Mouse (Mus musculus) hindbrain, embryonic 16.5 days (tissue): ENCODE measurements around the gene Pon2. TPM values are rescaled to one million over a fixed set of nuclear protein-coding genes. Genes with fewer than 3 reads are reported as not detected.

Experiments
- ATAC-seq: fragments of 200-750 bp; cut with Nextera tagmentation; 2 replicates; pipeline ENCODE4 v1.8.0; 2017; ENCODE audit warnings: moderate TSS enrichment, moderate library complexity
- H3K27ac ChIP-seq: fragments of 300-500 bp; sonication (generic); 2 replicates; pipeline ENCODE4 v1.5.1; 2014; ENCODE audit warnings: low read depth, mild to moderate bottlenecking, control low read depth, low read length, moderate library complexity
- H3K27me3 ChIP-seq: fragments of 300-500 bp; sonication (generic); replicated peaks from 2 replicates; pipeline ENCODE4 v1.6.1; 2014; ENCODE audit warnings: low read length; ENCODE audit not compliant: control insufficient read depth, insufficient read depth
- H3K36me3 ChIP-seq: fragments of 300-500 bp; sonication (generic); 2 replicates; pipeline ENCODE4 v1.6.1; 2014; ENCODE audit warnings: mild to moderate bottlenecking, low read length, moderate library complexity, mixed read lengths; ENCODE audit not compliant: control insufficient read depth, insufficient read depth
- H3K4me1 ChIP-seq: fragments of 300-500 bp; sonication (generic); 2 replicates; pipeline ENCODE4 v1.6.1; 2014; ENCODE audit warnings: low read depth, low read length; ENCODE audit not compliant: control insufficient read depth, insufficient read depth
- H3K4me2 ChIP-seq: fragments of 300-500 bp; sonication (generic); 2 replicates; pipeline ENCODE4 v1.6.1; 2014; ENCODE audit warnings: mild to moderate bottlenecking, low read length, control low read depth, moderate library complexity
- H3K4me3 ChIP-seq: fragments of 300-500 bp; sonication (generic); 2 replicates; pipeline ENCODE4 v1.5.1; 2014; ENCODE audit warnings: mild to moderate bottlenecking, low read length, control low read depth, moderate library complexity
- H3K9ac ChIP-seq: fragments of 300-500 bp; sonication (generic); 2 replicates; pipeline ENCODE4 v1.6.1; 2014; ENCODE audit warnings: low read depth, mild to moderate bottlenecking, control low read depth, low read length, moderate library complexity
- H3K9me3 ChIP-seq: fragments of 300-500 bp; sonication (generic); 2 replicates; pipeline ENCODE4 v1.6.1; 2014; ENCODE audit warnings: mild to moderate bottlenecking, low read length, moderate library complexity; ENCODE audit not compliant: control insufficient read depth
- WGBS: fragments of 180-500 bp; shearing (Covaris S2); extraction: QIAGEN DNeasy Blood & Tissue Kit; methylation state at CpG from one replicate; pipeline ENCODE4 v1.1.7; 2014; 5-methylcytosine and 5-hydroxymethylcytosine counted together
- polyA plus RNA-seq: library from polyadenylated mRNA; unstranded; fragments of >200 nt; fragmentation: Nextera tagmentation; extraction: Ambion mirVana; gene quantifications from 2 replicates; pipeline ENCODE4 v1.2.1, GENCODE M21; 2015

The Pon2 gene
- polyA plus RNA-seq, 1 experiment from 2014 or later: 41.3 TPM

DNA sequence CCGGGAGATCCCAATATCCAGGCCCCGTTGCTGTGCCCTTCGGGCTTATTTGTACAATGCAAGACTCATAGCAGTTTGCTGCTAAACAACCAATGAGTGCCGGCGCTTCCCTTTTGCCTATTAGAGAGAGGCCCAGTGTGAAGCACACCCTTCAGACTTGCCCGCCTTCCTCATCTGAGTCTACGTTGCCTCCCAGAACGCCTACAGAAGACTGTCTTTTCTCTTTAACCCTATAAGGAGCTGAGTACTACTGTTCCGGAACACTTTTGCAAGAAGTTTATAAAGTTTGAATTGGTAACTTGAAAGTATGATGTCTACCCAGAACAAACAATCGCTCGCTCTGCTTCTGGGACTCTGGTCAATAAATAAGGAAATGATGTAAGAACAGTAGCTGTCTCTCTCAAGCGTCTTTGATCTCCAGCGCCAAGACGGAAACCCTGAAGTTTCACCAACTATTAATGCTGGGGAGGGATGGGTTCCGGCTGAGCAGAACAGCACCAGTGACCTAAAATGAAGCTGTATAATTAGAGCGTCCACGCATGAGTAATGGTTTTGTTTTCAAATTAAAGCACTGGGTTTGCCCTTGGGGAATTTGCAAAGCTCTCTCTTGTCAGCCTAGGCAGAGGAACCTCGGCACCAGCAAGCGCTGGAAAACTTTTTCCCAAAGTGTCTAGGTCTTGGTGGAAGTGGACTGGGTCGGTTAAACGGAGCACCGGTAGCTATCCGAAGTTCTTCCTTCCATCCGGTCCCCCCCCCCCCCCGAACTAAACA lies 749 bp downstream of the Pon2 start:
- no peaks in the 10 kb centered on the region; the same call in none of the 2 replicates for H3K27me3 ChIP-seq

GRCm38 (mm10) chr6:5296067-5296466 lies 2.2 kb downstream of the Pon2 start:
- H3K9me3 ChIP-seq: no peaks in the 10 kb centered on the region
- WGBS: 96% methylated on average over 7 of the region's 7 CpGs
- H3K9ac ChIP-seq: no peak overlapping the region
- H3K27me3 ChIP-seq: no peaks in the 10 kb centered on the region; the same call in none of the 2 replicates
- no peak overlapping the region for H3K4me3 ChIP-seq
- no peaks in the 10 kb centered on the region for H3K36me3 ChIP-seq
- H3K4me2 ChIP-seq: no peak overlapping the region
- no peak for ATAC-seq
- H3K27ac ChIP-seq: no peak overlapping the region
- H3K4me1 ChIP-seq: peaks cover 5% of the 10 kb centered on the region

More for the DNA sequence above, 749 bp downstream of the Pon2 start:
- 3% methylated on average over 25 of the region's 25 CpGs for WGBS
- Histone ChIP-seq H3K9me3 (no peaks in the 10 kb centered on the region), H3K9ac (peak overlapping the region; percentile 77), H3K4me3 (peak overlapping the region; percentile 72), H3K4me1 (peaks cover 5% of the 10 kb centered on the region), H3K4me2 (peak overlapping the region; percentile 100), H3K36me3 (no peaks in the 10 kb centered on the region), H3K27ac (peak overlapping the region; percentile 77)
- peak; percentile 70 for ATAC-seq

GRCm38 (mm10) chr6:5294659-5295449 lies 3.4 kb downstream of the Pon2 start:
- Histone ChIP-seq H3K4me2 (no peak overlapping the region), H3K4me3 (no peak overlapping the region), H3K4me1 (peaks cover 5% of the 10 kb centered on the region), H3K9me3 (no peaks in the 10 kb centered on the region), H3K36me3 (no peaks in the 10 kb centered on the region), H3K27me3 (no peaks in the 10 kb centered on the region; the same call in none of the 2 replicates), H3K9ac (no peak overlapping the region), H3K27ac (no peak overlapping the region)
- 96% methylated on average over 16 of the region's 16 CpGs for WGBS
- ATAC-seq: no peak

DNA sequence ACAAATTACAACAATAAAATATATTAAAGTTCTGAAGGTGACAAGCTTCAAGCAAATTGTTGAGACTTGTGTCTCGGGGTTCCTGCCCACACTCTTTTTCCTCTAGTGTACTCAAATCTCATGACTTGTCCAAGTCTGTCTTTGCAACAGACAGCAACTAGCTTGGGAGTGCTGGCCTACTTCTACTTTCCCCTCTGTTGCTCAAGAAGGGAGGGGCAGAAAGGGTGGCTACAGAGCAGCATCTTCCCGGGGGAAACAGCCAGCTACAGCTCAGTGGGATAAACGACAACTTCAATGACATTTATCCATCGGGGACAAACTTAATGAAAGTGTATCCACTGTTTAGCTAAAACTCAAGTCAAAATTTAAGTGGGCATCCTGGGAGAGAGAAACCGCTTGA lies 5.4 kb downstream of the Pon2 start:
- no peaks in the 10 kb centered on the region; the same call in none of the 2 replicates for H3K27me3 ChIP-seq
- peaks cover 5% of the 10 kb centered on the region for H3K4me1 ChIP-seq
- no peak overlapping the region for H3K4me2 ChIP-seq
- no peak overlapping the region for H3K4me3 ChIP-seq
- no peaks in the 10 kb centered on the region for H3K36me3 ChIP-seq
- H3K9ac ChIP-seq: no peak overlapping the region
- H3K27ac ChIP-seq: no peak overlapping the region
- 80% methylated on average over 5 of the region's 5 CpGs for WGBS
- H3K9me3 ChIP-seq: no peaks in the 10 kb centered on the region
- no peak for ATAC-seq

DNA sequence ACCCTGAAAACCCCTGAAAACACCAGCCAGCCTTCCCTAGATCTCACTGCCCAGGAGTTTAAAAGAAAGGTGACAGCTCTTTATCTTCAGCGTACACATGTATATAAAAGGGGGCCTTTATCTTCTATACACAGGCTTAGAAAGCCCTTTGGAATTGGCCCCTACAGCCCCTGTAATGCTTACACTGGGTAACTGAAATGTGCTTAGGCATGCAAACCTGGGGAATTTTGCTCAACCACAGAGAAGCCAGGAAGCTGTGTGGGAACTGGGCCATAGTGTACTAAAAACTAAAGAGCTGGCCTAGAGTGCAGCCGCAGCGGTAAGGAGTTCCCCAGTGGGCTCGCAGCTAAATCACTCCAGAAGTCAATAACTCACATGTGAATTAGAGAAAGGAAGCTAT lies 6.8 kb downstream of the Pon2 start:
- no peaks in the 10 kb centered on the region for H3K27me3 ChIP-seq
- 67% methylated on average over 4 of the region's 4 CpGs for WGBS
- H3K36me3 ChIP-seq: no peaks in the 10 kb centered on the region
- H3K27ac ChIP-seq: no peak overlapping the region
- H3K4me3 ChIP-seq: no peak overlapping the region
- no peaks in the 10 kb centered on the region for H3K4me1 ChIP-seq
- H3K4me2 ChIP-seq: no peak overlapping the region
- no peaks in the 10 kb centered on the region for H3K9me3 ChIP-seq
- H3K9ac ChIP-seq: no peak overlapping the region
- ATAC-seq: no peak

DNA sequence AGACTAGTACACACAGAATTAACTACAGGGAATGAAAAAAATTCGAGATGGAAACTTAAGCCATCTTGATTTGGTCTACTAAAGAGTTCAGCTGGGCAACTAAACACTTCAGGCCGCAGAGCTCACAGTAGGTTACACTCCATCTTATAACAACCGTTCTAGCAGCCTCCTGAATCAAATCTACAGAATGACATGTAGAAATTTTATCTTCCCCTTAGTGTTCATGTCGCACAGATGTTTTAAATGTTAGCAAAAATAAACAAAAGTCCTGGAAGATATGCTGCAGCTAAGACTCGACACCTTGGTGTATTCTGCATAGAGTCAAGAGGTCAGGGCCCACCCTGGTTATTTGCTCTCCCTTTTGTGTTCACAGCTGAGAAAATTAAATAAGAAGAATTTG lies 10.3 kb downstream of the Pon2 start:
- Histone ChIP-seq H3K27me3 (no peaks in the 10 kb centered on the region), H3K4me2 (no peak overlapping the region), H3K27ac (no peak overlapping the region), H3K9me3 (no peaks in the 10 kb centered on the region), H3K36me3 (no peaks in the 10 kb centered on the region), H3K9ac (no peak overlapping the region), H3K4me3 (no peak overlapping the region), H3K4me1 (no peaks in the 10 kb centered on the region)
- ATAC-seq: no peak
- WGBS: 86% methylated on average over 5 of the region's 5 CpGs

DNA sequence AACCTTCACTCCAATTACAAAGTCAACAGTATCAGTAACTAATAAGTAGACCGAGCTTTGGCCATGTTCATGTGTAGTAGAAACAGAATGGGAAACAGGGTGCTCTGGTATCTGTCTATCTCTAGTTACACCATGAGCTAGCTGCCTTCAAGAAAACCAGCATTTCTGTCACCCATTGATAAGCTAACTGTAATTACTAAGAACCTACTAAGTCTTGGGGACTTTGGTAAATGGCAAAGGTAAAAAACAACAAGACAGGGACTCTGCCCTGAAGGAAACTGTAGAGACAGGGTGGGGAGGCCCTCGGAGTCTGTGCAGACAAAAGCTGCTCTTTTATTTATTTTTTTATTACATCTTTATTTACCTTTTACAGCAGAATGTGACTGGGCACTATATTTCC lies 10.9 kb downstream of the Pon2 start:
- Histone ChIP-seq H3K36me3 (no peaks in the 10 kb centered on the region), H3K4me3 (no peak overlapping the region), H3K27me3 (no peaks in the 10 kb centered on the region), H3K9me3 (no peaks in the 10 kb centered on the region), H3K27ac (no peak overlapping the region), H3K4me1 (peaks cover 2% of the 10 kb centered on the region; the same call in 1 of the 2 replicates), H3K4me2 (no peak overlapping the region), H3K9ac (no peak overlapping the region)
- no peak for ATAC-seq
- 89% methylated on average over 2 of the region's 2 CpGs for WGBS

DNA sequence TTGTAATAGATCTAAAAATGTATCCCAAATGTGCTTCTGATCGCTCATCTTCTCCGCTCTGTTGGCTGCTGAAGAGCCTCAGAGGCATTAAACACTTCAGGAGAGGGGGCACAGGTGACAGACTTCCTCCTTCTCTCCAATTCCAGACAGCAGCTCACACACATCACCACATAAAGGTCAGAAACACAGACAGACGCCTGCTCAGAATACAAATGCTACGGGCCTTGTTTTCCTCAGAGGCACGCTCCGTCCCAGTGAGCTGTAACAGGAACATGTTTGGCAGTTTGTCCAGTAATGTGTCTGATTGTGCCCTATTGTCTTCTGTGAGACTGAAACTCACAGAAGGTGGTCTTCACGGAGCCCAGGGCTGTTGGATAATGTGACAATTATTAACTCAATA lies 15.8 kb downstream of the Pon2 start:
- no peak overlapping the region for H3K9ac ChIP-seq
- H3K4me2 ChIP-seq: no peak overlapping the region
- peak; percentile 64; the same call in 1 of the 2 replicates for ATAC-seq
- H3K4me1 ChIP-seq: peaks cover 3% of the 10 kb centered on the region; the same call in 1 of the 2 replicates
- no peak overlapping the region for H3K27ac ChIP-seq
- H3K36me3 ChIP-seq: no peaks in the 10 kb centered on the region
- H3K4me3 ChIP-seq: no peak overlapping the region
- 30% methylated on average over 7 of the region's 7 CpGs for WGBS
- no peaks in the 10 kb centered on the region for H3K9me3 ChIP-seq
- H3K27me3 ChIP-seq: no peaks in the 10 kb centered on the region

- Histone ChIP-seq H3K4me3 (no peak overlapping the region), H3K9me3 (no peaks in the 10 kb centered on the region), H3K4me2 (no peak overlapping the region), H3K27me3 (no peaks in the 10 kb centered on the region), H3K36me3 (no peaks in the 10 kb centered on the region), H3K4me1 (peaks cover 3% of the 10 kb centered on the region; the same call in 1 of the 2 replicates), H3K27ac (no peak overlapping the region), H3K9ac (no peak overlapping the region)
- no peak for ATAC-seq
- WGBS: 62% methylated on average over 6 of the region's 6 CpGs
These were observed 17.5 kb downstream of the Pon2 start for GRCm38 (mm10) chr6:5280576-5281305.
